Mouse (Mus musculus) B cell, adult (primary cell): ENCODE results near the gene Gm10318. TPM values are rescaled to one million over a fixed set of nuclear protein-coding genes. Genes with fewer than 3 reads are reported as not detected.

ENCODE experiments used
- total RNA-seq: library from RNA; stranded (reverse); gene quantifications from 4 replicates; pipeline ENCODE4 v1.2.4, GENCODE M21; 2023; ENCODE audit not compliant: inconsistent age

The Gm10318 gene
- total RNA-seq, result not detected in 4 replicates

DNA sequence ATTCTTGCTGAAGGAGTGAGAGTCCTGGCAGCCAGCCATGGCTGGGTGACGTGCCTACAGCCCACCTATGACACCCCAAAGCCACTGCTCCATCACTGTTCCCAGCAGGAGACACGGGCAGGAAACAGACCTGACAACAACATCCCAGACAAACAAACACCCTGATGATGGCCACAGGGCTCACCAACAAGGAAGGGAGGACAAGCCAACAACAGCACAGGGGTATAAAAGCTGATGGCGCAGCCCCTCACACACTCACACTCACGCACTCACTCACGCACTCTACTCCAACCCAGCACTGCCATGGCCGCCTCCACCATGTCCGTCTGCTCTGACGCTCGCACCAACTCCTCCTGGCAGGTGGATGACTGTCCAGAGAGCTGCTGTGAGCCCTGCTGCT lies at the start of gene Gm10318:
TSS of gene Gm10318 (plus strand) at position 301 of the 400 bp plus-strand sequence.

GRCm38 (mm10) chr10:77811743-77812142 lies 40.9 kb upstream of the Gm10318 start, which contains the start of gene Gm9507:
Gene Gm9507 (minus strand): TSS chr10:77811843.

DNA sequence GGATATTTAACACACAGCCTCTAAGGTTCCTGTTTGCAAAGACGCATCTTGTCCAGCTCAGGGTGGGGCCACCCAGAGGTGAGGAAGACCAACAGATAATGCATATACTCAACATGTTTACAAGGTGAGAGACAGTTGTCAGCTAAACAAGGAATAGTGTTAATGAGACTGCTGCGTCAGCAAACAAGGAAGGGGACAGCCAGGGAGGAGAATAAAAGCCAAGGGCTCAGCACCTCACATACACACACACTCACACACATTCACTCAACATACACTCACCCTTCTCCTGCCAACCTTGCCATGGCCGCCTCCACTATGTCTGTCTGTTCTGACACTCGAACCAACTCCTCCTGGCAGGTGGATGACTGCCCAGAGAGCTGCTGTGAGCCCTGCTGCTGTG lies 38.3 kb upstream of the Gm10318 start, which contains the start of gene Gm2696:
TSS of gene Gm2696 (plus strand) at position 301 of the 400 bp plus-strand sequence.

GRCm38 (mm10) chr10:77826951-77827350 lies 25.7 kb upstream of the Gm10318 start, which contains the start of gene Krtap10-4:
Gene Krtap10-4 (minus strand): TSS chr10:77827095.

GRCm38 (mm10) chr10:77835647-77836046 lies 17.0 kb upstream of the Gm10318 start, which contains the start of gene Krtap10-10:
Gene Krtap10-10 (plus strand): TSS chr10:77835947.

DNA sequence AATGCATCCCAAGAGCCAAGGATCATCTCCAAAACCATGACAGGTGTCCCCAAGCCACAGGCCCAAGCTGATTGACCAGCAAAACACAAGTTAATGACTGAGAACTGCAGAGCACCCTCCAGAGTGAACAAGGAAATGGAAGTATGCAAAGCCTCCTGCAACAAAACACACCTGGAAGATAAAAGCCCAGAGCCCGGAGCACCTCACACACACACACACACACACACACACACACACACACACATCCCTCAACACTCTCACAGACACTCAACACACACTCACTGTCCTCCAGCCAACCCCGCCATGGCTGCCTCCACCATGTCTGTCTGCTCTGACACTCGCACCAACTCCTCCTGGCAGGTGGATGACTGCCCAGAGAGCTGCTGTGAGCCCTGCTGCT lies 6.2 kb upstream of the Gm10318 start, which contains the start of gene Gm36176:
TSS of gene Gm36176 (plus strand) at position 301 of the 400 bp plus-strand sequence.

DNA sequence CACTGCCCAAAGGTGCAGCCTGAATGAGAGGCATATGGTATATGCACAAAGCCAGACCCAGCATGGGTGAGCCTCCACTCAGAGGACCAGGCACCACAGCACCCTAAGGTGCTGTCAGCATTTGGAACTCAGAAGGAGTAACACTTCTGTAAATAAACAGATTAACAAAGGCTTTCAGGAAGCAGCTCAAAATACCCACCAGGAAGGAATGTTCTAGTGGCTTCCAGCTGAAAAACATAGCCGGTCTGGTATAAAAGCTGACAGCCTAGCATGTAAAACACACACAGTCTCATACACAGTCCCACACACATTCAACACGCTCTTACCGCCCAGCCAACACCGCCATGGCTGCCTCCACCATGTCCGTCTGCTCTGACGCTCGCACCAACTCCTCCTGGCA lies 9.0 kb downstream of the Gm10318 start, which contains the start of gene Gm3285:
TSS of gene Gm3285 (plus strand) at position 301 of the 400 bp plus-strand sequence.

GRCm38 (mm10) chr10:77902211-77902893 lies 49.7 kb downstream of the Gm10318 start, which contains the start of gene Lrrc3:
Gene Lrrc3 (minus strand): TSS chr10:77902536.

Other genes with a start within 250 kb of the Gm10318 start
- 58.9 to 65.6 TPM (median 62.4 TPM) in 4 replicates for gene Sumo3, start 246.8 kb upstream of the Gm10318 start, total RNA-seq
- 1.3 to 12.1 TPM in 2 of 4 replicates, not detected in the others for gene Gm49325, start 246.7 kb upstream of the Gm10318 start, total RNA-seq
- gene Ube2g2, start 230.6 kb upstream of the Gm10318 start, total RNA-seq, result 37.9 to 44.1 TPM (median 41.3 TPM) in 4 replicates
- 2.7 to 5.5 TPM (median 4.4 TPM) in 4 replicates for gene Tspear, start 166.3 kb upstream of the Gm10318 start, total RNA-seq
- not detected in 4 replicates for gene Gm19402, start 162.1 kb upstream of the Gm10318 start, total RNA-seq
- gene Gm9508, start 155.6 kb upstream of the Gm10318 start, total RNA-seq, result not detected in 4 replicates
- gene Gm10272, start 146.2 kb upstream of the Gm10318 start, total RNA-seq, result not detected in 4 replicates
- not detected in 4 replicates for gene Gm10024, start 141.4 kb upstream of the Gm10318 start, total RNA-seq
- gene Gm10142, start 137.1 kb upstream of the Gm10318 start, total RNA-seq, result not detected in 4 replicates
- gene Krtap12-1, start 132.3 kb upstream of the Gm10318 start, total RNA-seq, result not detected in 4 replicates
- not detected in 4 replicates for gene Gm10100, start 126.4 kb upstream of the Gm10318 start, total RNA-seq
- not detected in 4 replicates for gene Gm18596, start 110.2 kb upstream of the Gm10318 start, total RNA-seq
- not detected in 4 replicates for gene Gm9736, start 101.5 kb upstream of the Gm10318 start, total RNA-seq
- not detected in 4 replicates for gene Gm3233, start 93.2 kb upstream of the Gm10318 start, total RNA-seq
- not detected in 4 replicates for gene Gm3238, start 81.5 kb upstream of the Gm10318 start, total RNA-seq
- not detected in 4 replicates for gene Gm7138, start 75.9 kb upstream of the Gm10318 start, total RNA-seq
- gene Gm3250, start 70.3 kb upstream of the Gm10318 start, total RNA-seq, result not detected in 4 replicates
- gene Gm7137, start 64.7 kb upstream of the Gm10318 start, total RNA-seq, result not detected in 4 replicates
- gene Gm9639, start 57.8 kb upstream of the Gm10318 start, total RNA-seq, result not detected in 4 replicates
- not detected in 4 replicates for gene Gm19668, start 53.7 kb upstream of the Gm10318 start, total RNA-seq
- not detected in 4 replicates for gene Gm9507, start 41.0 kb upstream of the Gm10318 start, total RNA-seq
- not detected in 4 replicates for gene Gm2696, start 38.2 kb upstream of the Gm10318 start, total RNA-seq
- not detected in 4 replicates for gene Krtap10-4, start 25.8 kb upstream of the Gm10318 start, total RNA-seq
- not detected in 4 replicates for gene Krtap10-10, start 16.9 kb upstream of the Gm10318 start, total RNA-seq
- gene Gm36176, start 6.1 kb upstream of the Gm10318 start, total RNA-seq, result not detected in 4 replicates
- gene Gm3285, start 9.1 kb downstream of the Gm10318 start, total RNA-seq, result not detected in 4 replicates
- 0.16 to 0.19 TPM in 2 of 4 replicates, not detected in the others for gene Lrrc3, start 49.7 kb downstream of the Gm10318 start, total RNA-seq
- 17.7 to 30.3 TPM (median 24.5 TPM) in 4 replicates for gene Trpm2, start 117.7 kb downstream of the Gm10318 start, total RNA-seq
- 8.2 to 11.2 TPM (median 8.8 TPM) in 4 replicates for gene 1810043G02Rik, start 125.7 kb downstream of the Gm10318 start, total RNA-seq
- gene Pfkl, start 157.2 kb downstream of the Gm10318 start, total RNA-seq, result 74.1 to 88.4 TPM (median 80.7 TPM) in 4 replicates
- not detected in 4 replicates for gene Dnmt3l, start 189.1 kb downstream of the Gm10318 start, total RNA-seq
- gene Aire, start 190.8 kb downstream of the Gm10318 start, total RNA-seq, result 0.87 to 2.5 TPM (median 1.9 TPM) in 4 replicates
- gene Icosl, start 216.4 kb downstream of the Gm10318 start, total RNA-seq, result 233 to 266 TPM (median 256 TPM) in 4 replicates